In the genomic region with DNA sequence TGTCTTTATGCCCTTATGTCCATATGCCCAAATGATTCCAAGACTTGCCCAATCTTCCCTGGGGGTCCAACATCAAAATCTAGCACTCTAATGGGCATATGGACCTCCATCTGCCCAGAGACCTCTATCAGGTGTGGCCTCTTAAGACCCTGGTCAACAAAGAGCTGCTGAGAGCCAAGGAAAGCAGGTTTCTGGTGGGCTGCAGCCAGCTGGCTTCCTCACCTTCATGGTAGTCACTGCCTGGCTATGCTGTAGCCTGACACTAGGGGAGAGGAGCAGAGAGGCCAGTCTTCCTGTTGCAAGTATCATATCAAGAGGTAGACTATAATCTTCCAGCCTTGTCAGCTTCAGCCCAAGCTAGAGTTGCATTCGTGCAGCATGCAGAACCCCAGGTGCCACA, we compare ENCODE assay signal across 18 mouse cellular contexts.
DNase-seq lines count a peak whose midpoint lies in the region; TF ChIP-seq lines count a peak whose summit lies in the region.
"Had no signal": no experiment of that assay in that cellular context is flagged by ENCODE, and none has a peak within 500 bp of the region (broad histone marks: within the 10 kb centered on the region; RNA-seq: fewer than 3 reads in every experiment).

No protein-coding gene starts in this region.

- DNase-seq in cerebellum, postnatal 10 days: peak; percentile 51 to 53
- DNase-seq in cerebellum, adult 18-20 months: no peak
- DNase-seq in cerebellum, postnatal 14 days: peak; percentile 24 to 42
- DNase-seq in cerebellum, adult 2 months: no peak
- DNase-seq in heart, adult 11 months: peak; percentile 61
- DNase-seq in heart, postnatal 10 days: no peak
- DNase-seq: adrenal gland, adult 2 months; adrenal gland, adult 8-10 months; adrenal gland, postnatal 10 days; adrenal gland, postnatal 14 days; adrenal gland, postnatal 25 days; adrenal gland, postnatal 36 days; B cell, adult 2 months; cerebellum, adult 11 months; cerebellum, adult 11-12 months; cerebellum, adult 8-10 months had no signal

- TF ChIP-seq POLR2A in cerebellum, adult 2 months (IDR thresholded peaks at IDR 0.05; ENCODE audit: borderline replicate concordance, insufficient read depth, low read length): no peak

- H3K27ac ChIP-seq in cerebellum, adult 2 months (ENCODE audit: insufficient read depth, low read length): no peak overlapping the region

- intact Hi-C loops in heart, postnatal 10 days (cut with DNase I): no loop called here

- TF ChIP-seq CTCF in cerebellum, adult 2 months (IDR thresholded peaks at IDR 0.05; ENCODE audit: borderline replicate concordance, insufficient read depth, low read depth, low read length): no peak

- H3K4me1 ChIP-seq in cerebellum, adult 2 months (ENCODE audit: control insufficient read depth, insufficient read depth, low read length): 0 out of 2 replicates have a peak, but pooled peaks cover 4% of the 10 kb centered on the region

- H3K27me3 ChIP-seq in cerebellum, adult 2 months (ENCODE audit: control insufficient read depth, insufficient read depth, low read length): no peaks in the 10 kb centered on the region
- H3K27me3 ChIP-seq: CH12.LX, Patski had no signal

- H3K4me3 ChIP-seq in cerebellum, adult 2 months (replicated peaks; ENCODE audit: insufficient read depth, low read depth, low read length): no peak overlapping the region

- 95% methylated on average over 1 of the region's 1 CpGs for WGBS in cerebellum, adult 2 months

Comparison
In these comparisons a context has a peak if more than half of its experiments do, and no peak if none do; other contexts are left out.
1. DNase-seq: peak in cerebellum, postnatal 10 days (2 of 2), cerebellum, postnatal 14 days (2 of 2) and heart, adult 11 months (single experiment); none in cerebellum, adult 18-20 months (0 of 2), cerebellum, adult 2 months (0 of 2) and heart, postnatal 10 days (0 of 2).